In genomic region chr17:53462603-53463495, GRCm38 (mm10) we compare ENCODE assay signal across 8 mouse cellular contexts. TPM values are rescaled to one million over a fixed set of nuclear protein-coding genes. Genes with fewer than 3 reads are reported as not detected.
DNase-seq lines count a peak whose midpoint lies in the region; ATAC-seq and TF ChIP-seq lines count a peak whose summit lies in the region.

Gene Efhb, minus strand, starts transcription at chr17:53463321.

- peak within 1 kb of the TSS; percentile 39 for H3K4me3 ChIP-seq in hindbrain, embryonic 12.5 days
- H3K4me3 ChIP-seq in lung, postnatal 0 days (ENCODE audit: low read depth, low read length), result peak within 1 kb of the TSS; percentile 42

- H3K27ac ChIP-seq in hindbrain, embryonic 12.5 days, result no peak within 1 kb of the TSS
- H3K27ac ChIP-seq in lung, postnatal 0 days (ENCODE audit: low read length), result no peak within 1 kb of the TSS

- H3K36me3 ChIP-seq in hindbrain, embryonic 12.5 days, result no peaks in the 10 kb centered on the region
- H3K36me3 ChIP-seq in lung, postnatal 0 days (ENCODE audit: insufficient read depth, low read length), result no peaks in the 10 kb centered on the region

- H3K4me1 ChIP-seq in hindbrain, embryonic 12.5 days, result peaks cover 10% of the 10 kb centered on the region
- H3K4me1 ChIP-seq in lung, postnatal 0 days (ENCODE audit: insufficient read depth, low read depth, low read length), result peaks cover 6% of the 10 kb centered on the region; the same call in 1 of the 2 replicates

- no peaks in the 10 kb centered on the region for H3K9me3 ChIP-seq in hindbrain, embryonic 12.5 days (replicated peaks)
- no peaks in the 10 kb centered on the region for H3K9me3 ChIP-seq in lung, postnatal 0 days (ENCODE audit: low read length)

- H3K27me3 ChIP-seq in hindbrain, embryonic 12.5 days, result no peaks in the 10 kb centered on the region
- no peaks in the 10 kb centered on the region for H3K27me3 ChIP-seq in lung, postnatal 0 days (replicated peaks; ENCODE audit: insufficient read depth, low read length)

- TF ChIP-seq EP300 in lung, postnatal 0 days (IDR thresholded peaks at IDR 0.05), result no peak

- peak within 1 kb of the TSS; percentile 51 for H3K9ac ChIP-seq in hindbrain, embryonic 12.5 days
- H3K9ac ChIP-seq in lung, postnatal 0 days (replicated peaks; ENCODE audit: low read depth), result 0 out of 2 replicates have a peak within 1 kb of the TSS, but pooled peaks have one; percentile 19

- ATAC-seq in hindbrain, embryonic 12.5 days (ENCODE audit: low FRiP score), result peak; percentile 96
- peak; percentile 96 for ATAC-seq in lung, postnatal 0 days

- 19% methylated on average over 26 of the region's 26 CpGs for WGBS in hindbrain, embryonic 12.5 days
- 22% methylated on average over 26 of the region's 26 CpGs for WGBS in lung, postnatal 0 days

- peak; percentile 85 for DNase-seq in Muller cell, postnatal 12 days (ENCODE audit: inconsistent ontology term)
- DNase-seq in cerebellum, adult 9-11 months, result peak; percentile 47
- peak; percentile 28 to 42 for DNase-seq in frontal cortex, postnatal 14 days (ENCODE audit: low spot score in 2 of 2)
- DNase-seq in layer of hippocampus, adult 9-11 months, result peak; percentile 62
- DNase-seq in lung, postnatal 0 days (ENCODE audit: low spot score), result peak; percentile 94
- DNase-seq in ovary, adult 18-20 months (ENCODE audit: low spot score), result peak; percentile 89
- DNase-seq in thymus, postnatal 14 days, result peak; percentile 83

- TF ChIP-seq CTCF in lung, postnatal 0 days (IDR thresholded peaks at IDR 0.05), result no peak

- H3K4me2 ChIP-seq in hindbrain, embryonic 12.5 days (replicated peaks), result peak within 1 kb of the TSS; percentile 63
- H3K4me2 ChIP-seq in lung, postnatal 0 days (replicated peaks; ENCODE audit: low read depth, low read length), result peak within 1 kb of the TSS; percentile 62

RNA-seq across cellular contexts. Expression of gene Efhb, which starts in this region (rescaled TPM):
- polyA plus RNA-seq in hindbrain, embryonic 12.5 days (2016; fragmentation: Nextera tagmentation; extraction: Ambion mirVana), result 1.0 and 1.4 TPM in 2 replicates
- polyA plus RNA-seq in lung, postnatal 0 days (2015; fragmentation: Nextera tagmentation; extraction: Ambion mirVana), result 1.6 and 1.7 TPM in 2 replicates

Comparison
In these comparisons a context has a peak if more than half of its experiments do, and no peak if none do; other contexts are left out.
1. DNase-seq: peak in every context shown above with its lines; median percentile 94 in lung, postnatal 0 days; 89 in ovary, adult 18-20 months; 85 in Muller cell, postnatal 12 days; 83 in thymus, postnatal 14 days; 62 in layer of hippocampus, adult 9-11 months; 47 in cerebellum, adult 9-11 months; 35 in frontal cortex, postnatal 14 days.